Mouse (Mus musculus): ENCODE results near the gene Sept9.
"Not testable (repeated sequence)": the region's sequence is repeated elsewhere in the genome, so short reads cannot be mapped to it uniquely, and the experiment has no call there.

Gene Sept9

DNA sequence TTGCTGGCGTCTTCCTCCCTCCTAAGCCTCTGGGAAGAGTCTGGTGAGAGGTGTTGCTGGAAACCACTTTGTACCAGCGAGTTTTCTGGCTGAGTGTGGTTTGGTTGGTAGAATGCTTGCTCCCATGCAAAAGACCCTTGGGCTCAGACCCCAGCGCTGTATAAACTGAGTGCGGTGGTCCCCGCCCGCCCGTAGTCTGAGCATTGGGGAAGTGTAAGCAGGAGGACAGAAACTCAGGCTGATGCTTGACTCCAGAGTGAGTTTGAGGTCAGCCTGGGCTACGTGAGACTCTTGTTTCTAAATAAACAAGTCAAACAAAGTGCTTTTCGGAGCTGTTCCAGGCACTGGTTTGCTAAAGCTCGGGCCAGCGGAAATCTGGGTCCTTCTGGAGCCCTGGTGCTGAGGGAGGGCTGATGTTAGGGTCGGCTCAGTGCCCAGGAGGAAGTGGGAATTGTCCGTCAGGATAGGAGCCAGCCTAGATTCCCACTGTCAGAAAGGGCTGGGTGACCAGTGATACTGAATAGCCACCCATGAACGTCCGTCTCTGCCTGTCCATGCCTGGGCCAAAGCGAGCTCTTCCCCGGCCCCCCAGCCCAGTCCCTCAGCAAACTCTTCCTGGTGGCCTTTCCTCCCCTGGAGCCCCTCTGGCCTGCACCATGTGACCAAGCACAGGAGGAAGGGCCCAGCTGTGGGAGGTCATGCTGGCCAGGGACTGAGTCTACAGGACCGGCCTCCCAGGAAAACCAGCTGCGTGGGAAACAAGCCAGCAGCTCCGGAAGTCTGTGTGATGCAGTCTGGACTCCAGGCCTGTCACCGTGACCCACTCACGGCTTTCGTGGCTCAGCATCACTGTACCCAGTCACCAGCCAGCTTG lies 112.8 kb downstream of the Sept9 start:
- DNase-seq (ENCODE audit: low spot score in 2 of 2) = no peak

DNA sequence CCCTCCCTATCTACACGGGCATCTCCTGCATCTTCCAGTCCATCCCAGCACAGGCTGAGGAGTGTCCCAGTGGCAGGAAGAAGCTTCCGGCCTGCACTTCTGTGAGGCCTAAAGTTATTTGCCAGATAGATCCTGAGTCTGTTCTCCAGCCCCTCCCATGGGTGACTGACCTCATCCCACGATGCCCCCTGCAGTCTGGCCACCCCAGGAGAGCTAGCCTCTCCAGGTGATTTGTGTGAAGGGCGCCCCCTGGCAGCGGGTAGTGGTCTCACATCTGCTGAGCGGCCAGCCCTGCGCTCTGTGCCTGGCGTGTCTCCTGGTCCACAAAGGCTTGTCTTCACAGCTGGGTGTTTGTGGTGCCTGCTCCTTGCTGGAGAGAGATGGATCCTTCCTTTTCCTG lies 113.5 kb downstream of the Sept9 start:
- peak in 1 of 2 experiments; percentile 73 for DNase-seq (ENCODE audit: low spot score in 2 of 2)

DNA sequence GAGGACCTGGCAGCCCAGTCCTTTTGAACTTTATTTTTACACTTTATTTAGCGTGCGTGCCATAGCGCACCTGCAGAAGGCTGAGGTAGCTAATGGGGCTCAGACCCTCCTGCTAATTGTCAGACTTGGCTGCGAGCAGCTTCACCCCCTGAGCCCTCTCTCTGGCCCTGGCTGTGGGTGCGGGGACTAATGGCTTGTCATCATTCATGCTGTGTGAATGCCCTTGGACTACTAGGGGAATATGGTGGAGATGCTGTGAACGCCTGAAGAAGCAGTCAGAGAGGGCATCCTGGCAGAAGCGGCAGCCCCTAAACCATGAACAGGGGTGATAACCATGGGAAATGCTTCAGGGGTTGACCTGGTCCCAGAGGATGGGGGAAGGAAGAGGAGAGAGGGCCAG lies 114.0 kb downstream of the Sept9 start:
- DNase-seq (ENCODE audit: low spot score in 2 of 2) = no peak

DNA sequence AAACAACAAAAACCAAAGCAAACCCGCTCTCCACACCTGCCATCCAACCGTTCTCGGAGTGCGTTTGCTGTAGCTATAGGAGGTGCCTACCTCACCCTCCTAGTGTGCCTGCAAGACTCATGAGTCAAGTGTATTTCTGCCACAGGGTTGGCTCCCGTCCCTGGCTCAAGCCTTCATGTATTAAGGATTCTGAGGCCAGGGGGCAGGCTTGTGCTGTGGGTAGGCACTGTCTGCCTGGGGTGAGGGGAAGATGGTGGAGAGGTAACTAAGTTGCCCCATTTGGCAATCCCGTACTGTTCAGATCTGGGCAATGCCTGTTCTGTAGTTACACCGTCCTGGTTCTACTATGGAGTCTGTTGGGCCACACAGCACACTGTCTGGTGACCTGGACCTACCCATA lies 114.6 kb downstream of the Sept9 start:
- peak in 1 of 2 experiments; percentile 61 for DNase-seq (ENCODE audit: low spot score in 2 of 2)

DNA sequence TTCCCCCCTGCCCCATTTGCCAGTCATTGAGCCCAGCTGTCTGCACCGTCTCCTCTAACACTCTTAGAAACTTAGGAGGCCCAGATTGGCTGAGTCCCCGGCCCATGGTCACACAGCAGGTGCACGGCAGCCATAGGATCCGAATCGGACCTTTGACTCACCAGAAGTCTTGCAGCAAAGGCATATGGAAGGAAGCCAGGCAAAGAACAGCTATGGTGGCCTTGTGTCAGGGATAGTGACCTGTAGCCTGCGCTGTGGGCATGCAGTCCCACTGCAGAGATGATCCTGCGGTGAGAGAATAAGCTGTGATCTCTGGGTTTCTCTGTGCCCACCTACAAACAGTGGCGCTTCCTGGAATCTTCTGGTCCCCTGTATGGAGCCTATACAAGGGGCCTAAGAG lies 115.1 kb downstream of the Sept9 start:
- no peak for DNase-seq (ENCODE audit: low spot score in 2 of 2)

DNA sequence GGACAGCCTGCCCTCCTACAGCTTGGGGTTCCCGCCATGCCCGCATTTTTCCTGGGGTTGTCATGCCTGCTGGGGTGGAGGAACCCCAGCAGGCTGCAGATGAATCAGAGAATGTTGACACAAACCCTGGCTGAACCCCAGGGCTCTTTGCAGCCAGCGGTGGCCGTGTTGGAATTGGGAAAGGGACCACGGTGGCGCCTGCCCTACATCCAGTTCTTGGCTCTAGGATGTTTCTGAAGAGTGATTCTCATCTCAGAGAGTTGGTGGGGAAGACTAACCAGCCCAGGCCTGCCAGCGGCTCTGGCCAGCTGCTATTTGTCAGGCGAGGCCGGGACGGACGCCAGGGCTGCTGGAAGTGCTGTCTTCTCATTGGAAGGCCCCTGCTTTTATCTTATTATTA lies 115.8 kb downstream of the Sept9 start:
- DNase-seq (ENCODE audit: low spot score in 2 of 2) = no peak

DNA sequence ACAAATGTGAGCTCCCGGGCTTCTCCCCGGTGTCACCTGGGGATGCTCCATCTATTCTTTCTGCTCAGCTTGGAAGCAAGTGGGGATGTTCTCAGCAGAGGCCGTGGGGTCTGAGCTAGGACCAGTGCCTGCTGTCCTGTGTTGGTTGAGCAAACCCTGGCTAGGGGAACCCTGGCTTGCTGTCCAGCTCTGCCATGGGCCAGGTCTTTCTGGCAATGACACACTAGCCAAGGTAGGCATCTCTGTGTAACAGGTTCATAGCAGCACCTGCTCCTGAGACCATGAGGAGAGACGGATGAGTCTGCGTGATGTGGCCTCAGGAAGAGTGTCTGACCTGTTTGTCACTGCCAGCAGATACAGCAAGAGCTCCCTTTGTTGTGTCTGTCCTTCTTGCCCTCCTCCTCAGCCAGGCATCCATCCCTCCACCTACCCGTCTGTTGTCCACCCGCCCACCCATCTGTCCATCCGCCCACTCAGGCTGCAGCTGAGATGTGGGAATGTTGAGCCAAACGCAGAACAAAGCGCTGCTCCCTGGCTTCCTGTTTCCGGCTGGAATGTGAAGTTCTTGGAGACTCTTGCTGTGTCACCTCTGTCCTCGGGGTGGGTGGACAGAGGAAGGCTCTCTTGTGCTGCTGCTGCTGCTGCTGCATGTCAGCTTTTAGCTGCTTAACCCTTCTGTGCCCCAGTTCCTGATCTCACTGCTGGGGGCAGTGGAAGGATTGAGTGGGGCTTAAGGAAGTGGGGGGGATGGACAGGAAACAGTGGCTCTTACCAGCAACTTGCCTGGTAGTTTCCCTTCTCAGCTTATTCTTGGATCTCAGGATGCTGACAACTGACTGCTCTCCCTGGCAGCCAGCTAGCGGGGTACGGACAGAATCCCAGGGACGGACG lies 117.2 kb downstream of the Sept9 start:
- DNase-seq (ENCODE audit: low spot score in 2 of 2) = no peak

DNA sequence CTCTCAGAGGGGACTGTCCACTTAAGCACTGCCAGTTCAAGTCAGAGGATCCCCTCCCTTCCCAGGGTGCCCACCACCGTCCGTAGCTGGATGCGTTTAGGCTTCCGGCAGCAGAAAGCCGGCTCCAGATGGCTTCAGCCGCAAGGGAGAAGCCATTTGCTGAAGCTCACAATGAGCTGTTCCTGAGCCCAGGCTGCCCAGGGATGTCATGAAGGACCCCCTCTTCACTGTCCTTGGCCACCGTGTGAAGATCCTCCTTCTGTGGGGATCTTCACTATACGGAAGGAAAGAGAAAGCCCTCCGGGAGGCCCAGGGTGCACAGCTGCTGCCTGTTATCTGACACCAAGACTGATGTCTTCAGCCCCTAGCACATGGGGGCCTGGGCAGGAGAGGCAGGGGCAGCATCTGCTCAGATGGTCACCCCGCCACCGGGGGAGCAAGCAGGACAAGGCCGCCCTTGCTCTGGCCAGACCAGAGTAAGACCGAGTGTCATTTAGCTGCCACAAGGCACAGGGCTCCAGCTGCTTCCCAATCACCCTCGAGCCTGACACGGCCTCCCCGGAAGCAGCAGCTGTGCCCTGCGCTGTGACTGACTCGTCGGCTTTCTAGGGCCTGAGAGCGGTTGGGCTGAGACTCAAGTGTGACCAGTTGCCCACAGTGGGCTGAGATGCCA lies 118.1 kb downstream of the Sept9 start:
- peak; percentile 53 to 60 for DNase-seq (ENCODE audit: low spot score in 2 of 2)

DNA sequence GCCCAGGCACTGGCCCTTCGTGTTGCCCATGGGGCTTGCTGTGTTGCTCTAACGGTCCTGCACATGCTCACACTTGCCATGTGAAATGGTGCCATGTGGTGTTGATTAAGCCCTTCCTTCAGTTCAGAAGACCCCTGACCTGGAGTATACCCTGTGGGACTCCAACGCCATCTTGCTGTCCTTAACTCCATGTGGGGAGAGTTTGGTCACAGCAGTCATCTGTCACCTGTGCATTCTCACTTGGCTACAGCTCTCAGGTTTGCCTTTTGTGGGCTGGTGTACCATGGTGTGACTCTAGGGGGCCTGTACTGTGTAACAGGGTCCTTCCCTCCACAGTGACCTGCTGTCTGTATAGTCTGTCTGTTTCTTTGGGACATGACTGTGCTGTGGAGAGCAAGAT lies 118.7 kb downstream of the Sept9 start:
- DNase-seq (ENCODE audit: low spot score in 2 of 2) = peak in 1 of 2 experiments; percentile 54

DNA sequence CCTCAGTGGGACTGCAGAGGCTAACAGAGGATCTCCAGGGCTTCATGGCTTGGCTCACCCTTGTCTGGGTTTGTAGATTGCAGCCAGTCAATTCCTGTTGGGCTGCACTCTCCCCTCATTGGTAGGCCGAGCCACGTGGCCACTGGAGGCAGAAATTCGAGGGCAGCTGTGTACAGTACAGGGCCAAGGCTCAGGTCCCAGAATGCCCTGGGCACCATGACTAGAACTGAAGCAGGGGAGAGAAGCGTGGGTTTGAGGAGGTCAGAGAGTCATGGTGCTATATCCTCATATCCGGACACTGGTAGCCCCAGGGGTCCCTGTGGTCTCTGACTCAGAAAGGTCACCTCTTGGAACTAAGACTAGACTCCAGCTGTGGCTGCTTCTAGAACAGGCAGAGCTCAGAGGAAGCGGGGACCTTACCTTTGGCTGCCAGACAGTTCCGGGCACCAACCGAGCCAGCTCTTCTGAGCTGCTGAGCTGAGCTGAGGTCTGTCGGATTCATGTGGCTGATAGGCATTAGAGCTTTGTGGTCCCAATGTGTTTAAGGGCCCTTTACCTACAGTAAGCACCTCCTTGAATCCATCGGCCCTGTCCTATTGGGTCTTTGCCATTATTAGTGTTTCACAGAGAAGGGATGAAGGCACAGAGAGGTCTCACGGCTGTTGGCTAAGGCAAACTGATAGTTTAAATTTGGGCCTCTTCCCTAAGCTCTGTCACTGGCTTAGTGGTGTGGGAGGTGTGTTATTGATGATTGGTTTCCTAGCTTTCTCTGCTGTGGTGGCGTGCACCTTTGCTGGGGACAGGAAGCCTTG lies 119.5 kb downstream of the Sept9 start:
- DNase-seq (ENCODE audit: low spot score in 2 of 2) = no peak

DNA sequence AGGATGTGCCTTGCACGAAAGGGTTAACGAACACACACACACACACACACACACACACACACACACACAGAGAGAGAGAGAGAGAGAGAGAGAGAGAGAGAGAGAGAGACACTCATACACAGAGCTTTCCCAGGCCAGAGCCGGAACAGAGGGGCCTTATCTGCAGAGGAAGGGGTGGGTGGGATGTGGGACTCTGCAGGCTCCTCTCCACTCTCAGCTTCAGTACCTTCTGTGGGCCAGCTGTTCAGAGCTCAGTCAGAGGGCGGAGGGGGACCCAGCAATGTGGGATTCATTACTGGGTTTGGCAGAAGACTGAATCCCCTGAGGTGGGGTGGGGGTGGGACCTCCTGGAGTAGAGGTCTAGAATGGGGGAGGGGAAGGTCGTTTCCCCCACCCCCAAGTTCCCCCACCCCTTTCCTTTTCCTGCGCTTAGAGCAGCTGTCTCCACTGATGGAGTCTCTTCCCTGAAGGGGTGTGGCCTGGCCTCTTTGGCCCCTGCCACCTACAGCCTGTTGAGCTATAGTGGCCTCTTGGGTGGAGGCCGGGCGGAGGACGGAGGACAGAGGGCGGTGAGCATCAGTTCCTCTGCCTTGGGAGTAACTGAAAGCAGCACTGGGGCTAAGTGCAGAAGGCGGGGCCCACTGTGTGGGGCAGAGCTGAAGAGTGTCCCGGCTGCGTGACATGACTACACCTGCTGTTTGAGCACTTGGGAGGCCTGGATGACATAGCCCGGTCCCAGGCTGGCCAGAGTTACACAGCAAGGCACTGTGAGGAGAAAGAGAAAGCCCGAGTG lies 120.3 kb downstream of the Sept9 start:
- peak in 1 of 2 experiments; percentile 70 for DNase-seq (ENCODE audit: low spot score in 2 of 2)

DNA sequence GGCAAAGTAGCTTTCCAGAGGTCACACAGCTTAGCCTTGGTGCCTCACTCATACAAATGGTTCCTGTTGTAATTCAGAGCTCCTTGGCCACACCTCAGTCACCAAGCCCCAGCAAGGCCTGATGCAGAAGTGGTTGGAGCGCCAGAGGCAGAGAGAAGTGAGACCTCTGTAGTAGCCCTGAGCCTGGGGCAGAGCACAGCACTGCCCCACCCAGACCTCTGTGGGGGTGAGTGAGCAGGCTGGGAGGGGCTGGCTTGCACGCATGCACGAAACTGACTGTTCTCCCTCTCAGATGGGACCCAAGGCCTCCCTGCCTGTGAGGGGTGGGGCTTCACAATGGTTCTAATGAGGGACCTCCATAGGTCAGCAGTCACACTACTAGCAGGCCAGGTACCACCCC lies 121.0 kb downstream of the Sept9 start:
- DNase-seq (ENCODE audit: low spot score in 2 of 2) = peak in 1 of 2 experiments; percentile 66

DNA sequence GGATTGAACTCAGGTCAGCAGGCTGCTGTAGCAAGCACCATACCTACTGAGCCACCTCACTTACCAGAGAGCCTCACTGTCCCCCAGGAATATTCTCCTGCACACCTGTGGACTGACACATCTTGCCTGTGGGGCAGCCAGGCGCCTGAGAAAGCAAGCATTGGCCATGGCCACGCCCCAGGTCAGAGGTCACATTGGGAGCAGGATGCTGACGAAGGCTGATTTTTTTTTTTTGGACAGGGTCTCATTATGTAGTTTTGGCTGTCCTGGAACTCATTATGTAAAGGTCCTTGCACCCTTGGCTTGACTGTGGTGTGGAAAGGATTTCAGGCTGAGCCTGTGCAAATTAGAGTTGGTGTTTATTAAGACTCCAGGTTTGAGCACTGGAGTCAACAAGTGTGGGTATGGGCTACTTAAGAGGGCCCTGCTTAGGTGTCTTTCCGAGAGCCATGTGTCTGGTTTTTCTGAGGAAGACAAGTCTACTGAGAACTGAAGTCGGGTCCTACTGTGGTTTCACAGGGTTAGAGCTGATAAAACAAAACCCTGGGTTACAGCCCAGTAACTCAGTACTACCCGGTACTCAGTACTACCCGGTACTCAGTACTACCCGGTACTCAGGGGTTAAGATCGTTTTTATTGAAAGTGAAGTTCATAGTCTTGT lies 122.0 kb downstream of the Sept9 start:
- DNase-seq (ENCODE audit: low spot score in 2 of 2) = no peak

DNA sequence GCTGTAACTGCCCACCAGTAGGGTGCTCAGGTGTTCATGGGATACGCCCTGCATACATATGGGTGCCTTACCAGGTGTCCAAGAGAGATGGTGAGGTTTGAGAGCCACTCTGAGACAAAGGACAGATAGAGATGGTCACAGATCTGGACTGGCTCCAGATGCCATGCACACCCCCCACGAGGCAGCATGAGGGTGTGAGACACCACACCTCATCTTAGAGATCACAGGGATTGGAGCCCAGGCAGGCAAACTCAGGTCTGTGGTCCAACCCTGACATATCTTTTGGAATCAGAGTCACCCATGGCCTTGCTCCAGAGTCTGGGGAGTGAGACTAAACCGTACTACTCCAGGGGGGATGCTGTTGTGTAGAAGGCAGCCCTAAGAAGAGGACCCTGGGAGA lies 122.8 kb downstream of the Sept9 start:
- no peak for DNase-seq (ENCODE audit: low spot score in 2 of 2)

DNA sequence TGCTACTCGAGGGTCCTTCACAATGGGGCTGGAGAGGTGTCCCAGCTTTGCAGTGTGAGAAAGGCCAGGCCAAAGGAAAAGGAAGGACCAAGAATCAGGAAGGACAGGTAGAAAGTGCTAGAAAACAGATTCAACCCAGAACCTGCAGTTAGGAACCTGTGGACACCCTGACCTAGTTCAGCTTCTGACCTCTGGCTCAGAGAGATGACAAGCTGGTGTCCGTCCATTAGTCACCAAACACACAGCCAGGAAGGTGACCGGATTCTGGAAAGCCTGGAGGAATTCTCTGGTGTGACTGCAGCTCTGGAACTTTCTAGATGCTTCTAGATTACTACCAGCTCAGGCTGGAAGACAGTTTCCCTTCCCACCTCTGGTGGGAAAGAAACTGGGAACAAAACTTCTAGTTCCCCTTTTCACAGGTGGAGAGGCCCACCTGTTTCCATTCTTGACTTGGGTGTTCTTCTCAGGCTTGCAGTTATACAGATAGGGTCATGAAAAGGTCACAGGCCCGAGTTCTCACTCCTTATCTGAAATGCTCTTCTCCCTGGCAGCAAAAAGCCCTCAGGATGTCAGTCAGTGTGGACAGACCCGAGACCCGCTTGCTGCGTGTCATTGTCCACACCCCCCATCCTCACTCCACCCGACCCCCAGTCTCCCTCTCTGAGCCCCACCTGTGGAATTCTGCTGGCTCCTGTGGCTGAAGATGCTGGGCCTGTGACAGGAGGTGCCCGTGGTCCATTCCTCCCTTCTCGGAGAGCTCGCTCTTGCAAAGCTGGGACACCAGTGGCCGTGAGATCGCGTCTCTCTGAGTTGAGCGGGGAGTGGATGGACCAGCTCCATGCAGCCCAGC lies 123.5 kb downstream of the Sept9 start:
- no peak for DNase-seq (ENCODE audit: low spot score in 2 of 2)

DNA sequence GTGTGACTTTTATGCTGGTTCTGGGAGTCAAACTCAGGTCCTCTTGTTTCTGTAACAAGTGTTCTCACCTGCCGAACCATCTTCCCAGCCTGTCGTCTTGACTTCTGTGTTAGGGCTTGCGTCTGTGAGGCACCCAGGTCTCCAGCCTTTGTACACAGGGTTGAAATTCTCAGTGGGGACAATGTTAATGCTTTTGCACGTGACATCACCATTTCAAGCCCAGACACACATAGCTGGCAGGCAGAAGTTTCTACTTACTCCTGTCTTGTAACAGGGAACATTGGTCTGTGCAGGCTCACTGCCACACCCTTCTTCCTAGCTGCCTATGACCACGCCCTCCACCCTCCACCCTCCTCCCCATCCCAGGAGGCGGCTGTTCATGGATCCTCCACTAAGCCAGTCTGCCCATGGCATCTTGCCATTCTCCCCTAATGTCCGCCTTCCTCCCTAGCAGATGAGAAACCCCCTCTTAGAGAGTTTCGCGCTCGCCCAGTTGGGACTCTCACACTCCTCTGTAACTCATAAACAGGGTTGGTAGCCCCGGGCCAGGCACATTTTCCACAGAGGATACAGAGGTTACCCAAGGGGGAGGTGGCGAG lies 124.6 kb downstream of the Sept9 start:
- no peak for DNase-seq (ENCODE audit: low spot score in 2 of 2)

DNA sequence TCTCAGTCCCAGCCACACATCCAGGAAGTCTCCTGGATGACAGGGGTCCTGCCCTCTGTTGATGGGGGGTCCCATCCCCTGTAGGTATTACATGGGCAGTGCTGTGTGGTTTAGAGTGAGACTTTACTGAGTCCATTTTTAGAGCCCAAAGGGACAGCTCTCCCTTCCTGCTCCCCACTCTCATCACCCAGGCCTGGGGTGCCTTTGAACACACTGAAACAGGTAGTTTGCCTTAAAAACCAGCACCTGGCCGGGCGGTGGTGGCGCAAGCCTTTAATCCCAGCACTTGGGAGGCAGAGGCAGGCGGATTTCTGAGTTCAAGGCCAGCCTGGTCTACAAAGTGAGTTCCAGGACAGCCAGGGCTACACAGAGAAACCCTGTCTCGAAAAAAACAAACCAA lies 125.3 kb downstream of the Sept9 start:
- not testable (repeated sequence) for DNase-seq (ENCODE audit: low spot score in 2 of 2)

DNA sequence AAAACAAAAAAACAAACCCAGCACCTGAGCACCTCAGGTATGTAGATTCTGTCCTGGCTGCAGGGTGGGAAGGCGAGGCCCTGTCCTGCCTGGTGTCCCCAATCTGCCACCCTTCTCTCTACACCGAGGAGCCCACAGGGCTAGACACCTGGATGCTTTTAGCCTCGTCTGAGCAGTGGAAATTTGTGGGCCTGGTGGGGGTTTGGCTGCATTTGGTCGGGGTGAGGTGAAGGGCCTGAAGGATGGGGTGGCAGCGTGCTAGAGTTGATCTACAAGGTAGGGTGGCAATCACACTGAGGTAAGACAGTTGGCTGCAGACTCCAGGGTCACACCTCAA lies 125.6 kb downstream of the Sept9 start:
- DNase-seq (ENCODE audit: low spot score in 2 of 2) = no peak
